Mouse (Mus musculus): ENCODE data around the gene Ppp1r1b. TPM values are rescaled to one million over a fixed set of nuclear protein-coding genes. Genes with fewer than 3 reads are reported as not detected.

Gene Ppp1r1b
- polyA plus RNA-seq, 1 experiment: 150 TPM

DNA sequence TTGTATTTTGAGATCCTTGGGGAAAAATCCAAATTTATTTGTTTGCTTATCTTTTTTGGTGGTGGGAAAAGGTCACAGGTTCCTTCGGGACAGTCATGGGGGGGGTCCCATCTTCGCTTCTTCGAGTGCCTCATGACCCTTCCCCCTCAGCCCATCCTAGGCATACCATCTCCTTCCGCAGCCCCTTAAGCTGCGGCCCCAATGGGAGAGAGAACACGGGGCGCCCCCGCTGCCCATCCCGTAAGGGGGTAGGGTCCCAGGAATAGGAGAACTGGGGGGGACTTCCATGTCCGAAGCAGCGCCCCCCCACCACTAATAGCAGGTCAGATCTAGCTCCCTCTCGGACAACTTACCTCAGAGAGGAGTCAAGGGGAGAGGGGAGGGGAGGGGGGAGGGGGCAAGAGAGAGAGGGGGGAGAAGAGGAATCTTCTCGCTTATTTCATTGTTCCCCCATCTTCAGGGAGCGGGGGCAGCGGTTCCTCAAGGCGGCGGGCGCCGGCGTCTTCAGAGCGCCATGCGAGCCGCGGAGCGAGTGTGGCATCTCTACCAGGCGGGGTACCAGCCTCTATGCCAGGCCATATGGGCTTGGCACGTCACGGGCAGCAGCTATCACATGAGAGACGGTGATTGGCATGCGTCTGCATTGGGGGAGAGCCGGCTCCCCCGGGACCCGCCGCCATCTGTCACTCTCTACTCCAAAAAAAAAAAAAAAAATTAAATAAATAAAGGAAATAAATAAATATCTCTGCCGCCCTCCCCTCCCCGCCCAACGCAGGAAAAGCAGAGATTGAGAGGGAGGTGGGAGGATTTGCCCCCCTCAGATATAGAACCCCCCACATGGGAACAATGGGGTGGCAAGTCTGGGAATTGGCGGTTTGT lies 18.9 kb upstream of the Ppp1r1b start, which contains the start of gene Neurod2:
Neurod2 (minus strand) TSS at position 568 of the 879 bp plus-strand sequence.
- peak within 1 kb of the TSS; percentile 99 for H3K27ac ChIP-seq (ENCODE audit: insufficient read depth, low read length)
- peak; percentile 94 to 97 for DNase-seq
- H3K4me3 ChIP-seq (replicated peaks; ENCODE audit: insufficient read depth, low read depth, low read length): peak within 1 kb of the TSS; percentile 93
- TF ChIP-seq POLR2A (IDR thresholded peaks at IDR 0.05; ENCODE audit: borderline replicate concordance, insufficient read depth, low read length) (peak; percentile 97), CTCF (IDR thresholded peaks at IDR 0.05; ENCODE audit: borderline replicate concordance, insufficient read depth, low read depth, low read length) (no peak)
- H3K4me1 ChIP-seq (ENCODE audit: control insufficient read depth, insufficient read depth, low read length): peaks cover 43% of the 10 kb centered on the region
- H3K27me3 ChIP-seq (ENCODE audit: control insufficient read depth, insufficient read depth, low read length): no peaks in the 10 kb centered on the region
- WGBS: 1% methylated on average over 38 of the region's 38 CpGs

DNA sequence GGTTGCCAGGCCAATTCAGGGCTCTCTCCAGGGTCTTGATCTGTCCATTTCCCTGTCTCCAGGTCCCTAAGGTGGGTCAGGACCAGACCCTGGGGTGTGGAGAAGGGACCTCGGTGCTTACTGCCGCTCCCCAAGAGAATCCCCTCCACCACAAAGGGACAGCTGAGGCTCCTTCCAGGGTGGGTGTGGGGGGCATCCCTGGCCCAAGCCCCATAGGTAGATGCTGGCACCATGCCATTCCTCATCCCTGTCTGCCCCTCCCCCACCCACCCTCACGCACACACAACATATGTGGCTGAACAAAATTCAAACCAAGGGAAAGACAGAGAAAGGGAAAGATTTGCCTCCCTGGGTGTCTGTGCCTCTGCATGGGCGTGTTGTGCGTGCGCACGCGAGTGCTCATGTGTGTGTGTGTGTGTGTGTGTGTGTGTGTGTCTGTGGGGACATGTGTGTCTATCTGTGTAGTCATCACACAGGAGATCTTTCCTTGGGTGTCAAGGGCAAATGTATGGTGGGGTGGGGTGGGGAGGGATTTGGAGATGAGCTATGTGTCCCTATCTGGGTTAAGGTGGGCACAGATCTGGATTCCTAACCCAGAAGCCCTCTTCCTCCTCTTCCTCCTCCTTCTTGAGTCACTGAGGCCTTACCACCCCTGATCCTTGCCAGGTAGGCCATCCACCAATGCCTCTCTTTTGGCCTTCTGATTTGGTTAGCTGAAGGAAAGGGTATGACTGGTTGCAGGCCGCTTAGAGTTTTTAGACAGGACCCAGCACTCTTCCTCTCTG lies 18.1 kb upstream of the Ppp1r1b start:
- H3K27me3 ChIP-seq (ENCODE audit: control insufficient read depth, insufficient read depth, low read length): no peaks in the 10 kb centered on the region
- DNase-seq: peak in 1 of 2 experiments; percentile 78
- TF ChIP-seq CTCF (IDR thresholded peaks at IDR 0.05; ENCODE audit: borderline replicate concordance, insufficient read depth, low read depth, low read length) (no peak), POLR2A (IDR thresholded peaks at IDR 0.05; ENCODE audit: borderline replicate concordance, insufficient read depth, low read length) (no peak)
- 36% methylated on average over 9 of the region's 9 CpGs for WGBS
- peaks cover 46% of the 10 kb centered on the region for H3K4me1 ChIP-seq (ENCODE audit: control insufficient read depth, insufficient read depth, low read length)
- H3K4me3 ChIP-seq (replicated peaks; ENCODE audit: insufficient read depth, low read depth, low read length): peak overlapping the region; percentile 4
- peak overlapping the region; percentile 91 for H3K27ac ChIP-seq (ENCODE audit: insufficient read depth, low read length)

DNA sequence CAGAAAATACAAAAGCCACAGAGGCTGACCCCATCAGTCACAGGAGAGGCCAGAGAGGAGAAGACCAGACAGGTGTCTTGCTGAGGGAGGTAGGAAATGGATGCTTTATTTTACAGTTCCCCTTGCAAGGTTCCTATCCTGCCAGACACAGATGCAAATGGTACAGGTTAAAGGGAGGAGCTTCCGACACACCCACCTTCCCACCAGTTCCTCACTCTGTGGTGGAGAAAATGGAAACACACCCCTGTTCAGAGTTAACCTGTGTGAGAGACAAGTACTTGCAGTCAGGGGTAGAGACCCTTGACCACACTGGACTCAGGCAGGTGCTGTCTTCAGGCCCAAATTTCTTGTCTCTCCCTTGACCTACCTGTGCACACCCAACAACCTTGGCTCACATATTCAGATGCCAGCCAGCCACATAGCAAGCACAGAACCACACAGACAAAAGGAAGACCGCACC lies 17.4 kb upstream of the Ppp1r1b start:
- 92% methylated on average over 2 of the region's 2 CpGs for WGBS
- no peak overlapping the region for H3K4me3 ChIP-seq (replicated peaks; ENCODE audit: insufficient read depth, low read depth, low read length)
- DNase-seq: peak in 1 of 2 experiments; percentile 45
- TF ChIP-seq POLR2A (IDR thresholded peaks at IDR 0.05; ENCODE audit: borderline replicate concordance, insufficient read depth, low read length) (no peak), CTCF (IDR thresholded peaks at IDR 0.05; ENCODE audit: borderline replicate concordance, insufficient read depth, low read depth, low read length) (no peak)
- peaks cover 46% of the 10 kb centered on the region for H3K4me1 ChIP-seq (ENCODE audit: control insufficient read depth, insufficient read depth, low read length)
- no peaks in the 10 kb centered on the region for H3K27me3 ChIP-seq (ENCODE audit: control insufficient read depth, insufficient read depth, low read length)
- H3K27ac ChIP-seq (ENCODE audit: insufficient read depth, low read length): no peak overlapping the region; the same call in 1 of the 2 replicates

DNA sequence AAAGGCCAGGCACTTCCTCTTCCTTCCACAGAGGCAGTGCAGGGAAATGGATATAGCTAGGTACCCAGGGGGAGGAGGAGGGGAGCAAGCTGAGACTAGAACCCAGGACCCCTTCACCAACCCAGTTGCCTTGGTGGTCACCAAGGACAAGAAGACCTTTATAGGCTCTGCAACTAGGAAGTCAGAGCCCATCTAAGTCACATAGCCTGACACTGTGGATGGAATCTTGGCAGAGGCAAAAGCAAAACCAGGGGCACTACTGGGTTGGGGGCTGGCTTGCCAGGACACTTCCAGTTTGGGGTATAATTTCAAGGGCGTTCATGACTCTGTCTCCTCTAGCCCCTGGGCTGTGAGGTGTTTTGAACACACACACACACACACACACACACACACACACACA lies 16.8 kb upstream of the Ppp1r1b start:
- H3K4me1 ChIP-seq (ENCODE audit: control insufficient read depth, insufficient read depth, low read length): peaks cover 47% of the 10 kb centered on the region
- TF ChIP-seq POLR2A (IDR thresholded peaks at IDR 0.05; ENCODE audit: borderline replicate concordance, insufficient read depth, low read length) (no peak), CTCF (IDR thresholded peaks at IDR 0.05; ENCODE audit: borderline replicate concordance, insufficient read depth, low read depth, low read length) (no peak)
- no peak for DNase-seq
- H3K4me3 ChIP-seq (replicated peaks; ENCODE audit: insufficient read depth, low read depth, low read length): no peak overlapping the region
- 77% methylated on average over 1 of the region's 1 CpGs for WGBS
- no peaks in the 10 kb centered on the region for H3K27me3 ChIP-seq (ENCODE audit: control insufficient read depth, insufficient read depth, low read length)
- no peak overlapping the region; the same call in 1 of the 2 replicates for H3K27ac ChIP-seq (ENCODE audit: insufficient read depth, low read length)

DNA sequence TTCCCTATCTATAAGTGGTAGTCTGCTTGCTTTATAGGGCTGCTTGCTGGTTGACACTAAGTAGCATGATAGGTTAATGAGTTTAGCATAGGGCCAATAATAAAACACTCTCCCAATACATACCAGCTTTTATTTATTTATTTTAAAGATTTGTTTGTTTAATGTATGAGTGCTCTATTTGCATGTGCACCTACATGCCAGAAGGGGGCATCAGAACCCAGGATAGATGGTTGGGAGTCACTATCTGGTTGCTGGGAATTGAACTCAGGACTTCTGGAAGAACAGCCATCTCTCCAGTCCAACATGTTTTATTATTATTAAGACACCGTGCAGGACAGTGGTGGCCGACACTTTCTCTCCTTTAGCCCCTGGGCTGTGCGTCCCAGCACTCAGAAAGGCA lies 16.0 kb upstream of the Ppp1r1b start:
- Histone ChIP-seq H3K27me3 (ENCODE audit: control insufficient read depth, insufficient read depth, low read length) (no peaks in the 10 kb centered on the region), H3K4me1 (ENCODE audit: control insufficient read depth, insufficient read depth, low read length) (peaks cover 47% of the 10 kb centered on the region), H3K27ac (ENCODE audit: insufficient read depth, low read length) (no peak overlapping the region), H3K4me3 (replicated peaks; ENCODE audit: insufficient read depth, low read depth, low read length) (no peak overlapping the region)
- no peak for DNase-seq
- TF ChIP-seq CTCF (IDR thresholded peaks at IDR 0.05; ENCODE audit: borderline replicate concordance, insufficient read depth, low read depth, low read length) (no peak), POLR2A (IDR thresholded peaks at IDR 0.05; ENCODE audit: borderline replicate concordance, insufficient read depth, low read length) (no peak)
- WGBS: 87% methylated on average over 3 of the region's 3 CpGs

- DNase-seq: no peak
- 58% methylated on average over 4 of the region's 4 CpGs for WGBS
- peak overlapping the region; percentile 99 for H3K27ac ChIP-seq (ENCODE audit: insufficient read depth, low read length)
- no peaks in the 10 kb centered on the region for H3K27me3 ChIP-seq (ENCODE audit: control insufficient read depth, insufficient read depth, low read length)
- no peak for TF ChIP-seq POLR2A (IDR thresholded peaks at IDR 0.05; ENCODE audit: borderline replicate concordance, insufficient read depth, low read length)
- TF ChIP-seq CTCF (IDR thresholded peaks at IDR 0.05; ENCODE audit: borderline replicate concordance, insufficient read depth, low read depth, low read length): no peak
- no peak overlapping the region for H3K4me3 ChIP-seq (replicated peaks; ENCODE audit: insufficient read depth, low read depth, low read length)
- peaks cover 47% of the 10 kb centered on the region for H3K4me1 ChIP-seq (ENCODE audit: control insufficient read depth, insufficient read depth, low read length)
Measured at GRCm38 (mm10) chr11:98332841-98333240, 15.4 kb upstream of the Ppp1r1b start.

DNA sequence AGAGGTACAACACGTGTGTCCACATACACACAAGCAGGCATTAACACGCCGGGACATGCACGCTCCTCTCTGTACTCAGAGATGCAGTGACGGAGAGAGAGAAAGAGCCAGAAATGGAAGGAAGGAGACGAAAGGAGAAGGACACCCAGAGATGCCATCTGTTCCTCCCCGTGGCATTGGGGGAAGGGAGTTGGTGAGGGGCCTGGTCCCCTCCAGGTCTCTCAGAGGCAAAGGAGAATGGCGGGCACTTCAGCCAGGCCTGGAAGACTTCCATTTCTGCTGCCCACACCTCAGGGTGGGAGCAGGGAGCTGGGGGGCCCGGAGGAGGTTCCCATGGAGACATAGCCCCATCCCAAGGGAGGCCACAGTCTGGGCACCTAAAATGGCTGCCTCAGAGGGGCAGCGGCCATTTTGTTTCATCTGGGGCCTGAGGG lies 14.9 kb upstream of the Ppp1r1b start:
- peak overlapping the region; percentile 99 for H3K27ac ChIP-seq (ENCODE audit: insufficient read depth, low read length)
- no peak overlapping the region for H3K4me3 ChIP-seq (replicated peaks; ENCODE audit: insufficient read depth, low read depth, low read length)
- DNase-seq: peak; percentile 82 to 83
- no peaks in the 10 kb centered on the region for H3K27me3 ChIP-seq (ENCODE audit: control insufficient read depth, insufficient read depth, low read length)
- TF ChIP-seq CTCF (IDR thresholded peaks at IDR 0.05; ENCODE audit: borderline replicate concordance, insufficient read depth, low read depth, low read length) (no peak), POLR2A (IDR thresholded peaks at IDR 0.05; ENCODE audit: borderline replicate concordance, insufficient read depth, low read length) (peak; percentile 23; the same call in 1 of the 2 replicates)
- H3K4me1 ChIP-seq (ENCODE audit: control insufficient read depth, insufficient read depth, low read length): peaks cover 47% of the 10 kb centered on the region
- 15% methylated on average over 10 of the region's 10 CpGs for WGBS
